Mouse (Mus musculus) liver, adult 2 months (tissue): ENCODE measurements around the gene Adamts17. TPM values are rescaled to one million over a fixed set of nuclear protein-coding genes. Genes with fewer than 3 reads are reported as not detected.

Experiments used
- DNase-seq: peaks from one replicate; pipeline ENCODE4 v3.0.0-alpha.2; 2011; ENCODE audit warnings: low read depth, low spot score; ENCODE audit errors: extremely low read depth
- H3K27ac ChIP-seq: fragments of 200-500 bp; replicated peaks from 2 replicates; pipeline ENCODE4 v1.5.1; 2012; ENCODE audit warnings: low read depth, mild to moderate bottlenecking, control low read depth, inconsistent platforms, low read length; ENCODE audit not compliant: insufficient read depth
- H3K27me3 ChIP-seq: fragments of 200-500 bp; 2 replicates; pipeline ENCODE4 v1.6.1; 2012; ENCODE audit warnings: mild to moderate bottlenecking, moderate library complexity, low read length, inconsistent platforms; ENCODE audit not compliant: control insufficient read depth, insufficient read depth
- H3K36me3 ChIP-seq: fragments of 200-500 bp; 2 replicates; pipeline ENCODE4 v1.6.1; 2012; ENCODE audit warnings: low read length, inconsistent platforms; ENCODE audit not compliant: control insufficient read depth, insufficient read depth
- H3K4me1 ChIP-seq: fragments of 200-500 bp; 2 replicates; pipeline ENCODE4 v1.6.1; 2011; ENCODE audit warnings: low read length; ENCODE audit not compliant: control insufficient read depth, insufficient read depth
- H3K4me3 ChIP-seq: fragments of 200-500 bp; 2 replicates; pipeline ENCODE4 v1.5.1; 2011; ENCODE audit warnings: low read depth, mild to moderate bottlenecking, control low read depth, low read length, moderate library complexity; ENCODE audit not compliant: insufficient read depth
- H3K79me2 ChIP-seq: fragments of 200-500 bp; 2 replicates; pipeline ENCODE4 v1.6.1; 2012; ENCODE audit warnings: inconsistent platforms, mild to moderate bottlenecking, low read length, moderate library complexity; ENCODE audit not compliant: control insufficient read depth, insufficient read depth
- H3K9ac ChIP-seq: fragments of 200-500 bp; 2 replicates; pipeline ENCODE4 v1.6.1; 2012; ENCODE audit warnings: low read depth, mild to moderate bottlenecking, control low read depth, inconsistent platforms, low read length
- CTCF ChIP-seq: fragments of 200-500 bp; IDR thresholded peaks from 2 replicates; pipeline ENCODE4 v1.5.1; 2011; ENCODE audit warnings: low read depth, low read length, control low read depth
- POLR2A ChIP-seq: fragments of 200-500 bp; IDR thresholded peaks from 2 replicates; pipeline ENCODE4 v1.6.1; 2011; ENCODE audit warnings: low read length, control low read depth; ENCODE audit not compliant: insufficient read depth; ENCODE audit errors: extremely low read depth
- WGBS: fragments of 180-500 bp; shearing (Covaris S2); methylation state at CpG from one replicate; pipeline ENCODE4 v1.1.7; 2018; 5-methylcytosine and 5-hydroxymethylcytosine counted together
- polyA plus RNA-seq: library from polyadenylated mRNA; depleted of rRNA; stranded (reverse); fragments of >200 nt; gene quantifications from 2 replicates; pipeline ENCODE4 v1.2.3, GENCODE M21; 2012
- total RNA-seq: library from RNA; depleted of rRNA; stranded (reverse); fragments of >200 nt; gene quantifications from 2 replicates; pipeline ENCODE4 v1.2.3, GENCODE M21; 2014

Adamts17 gene
- total and polyA plus RNA-seq, 2 experiments: 0.09 to 0.17 TPM

DNA sequence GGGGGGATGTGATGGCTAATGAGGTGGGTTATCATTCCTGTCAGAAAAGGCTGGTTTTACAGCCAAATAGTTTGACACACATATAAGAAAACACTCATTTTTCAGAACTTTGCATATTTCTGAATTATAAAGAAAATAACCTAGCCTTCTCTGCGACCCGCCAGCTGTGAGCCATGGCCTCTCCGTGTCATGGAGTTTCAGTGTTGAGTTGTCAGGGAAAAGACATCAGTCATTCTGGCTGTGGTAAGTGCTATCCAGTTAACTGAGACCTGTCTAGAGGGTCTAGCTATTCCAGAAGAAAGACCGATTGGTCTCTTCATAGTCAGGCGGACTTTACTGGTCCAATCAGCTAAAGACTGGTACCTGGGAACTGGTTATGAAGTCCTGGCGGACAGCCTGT, 205.7 kb downstream of the Adamts17 start:
- WGBS: 98% methylated on average over 6 of the region's 6 CpGs
- TF ChIP-seq CTCF (no peak), POLR2A (no peak)

DNA sequence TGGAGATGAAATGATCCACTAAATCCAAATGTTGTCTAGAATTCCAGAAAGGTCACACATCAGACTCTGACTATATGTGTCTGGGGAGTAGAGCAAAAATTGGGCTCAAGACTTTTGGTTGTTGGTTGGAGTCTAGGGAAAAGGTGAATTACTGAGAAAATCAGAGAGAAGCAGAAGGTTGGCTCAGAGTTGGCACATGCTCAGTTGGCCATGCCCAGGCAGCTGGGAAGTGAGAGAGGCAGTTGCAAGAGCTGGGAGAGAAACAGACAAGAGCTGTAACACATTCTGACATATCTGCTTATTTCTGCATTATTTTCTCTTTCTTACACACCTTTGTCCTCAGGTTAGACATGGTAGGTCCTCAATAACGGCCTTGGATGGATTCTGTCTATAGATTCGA, 209.7 kb downstream of the Adamts17 start:
- WGBS: 88% methylated on average over 2 of the region's 2 CpGs

More for the DNA sequence above, 205.7 kb downstream of the Adamts17 start:
- Histone ChIP-seq H3K36me3 (no peaks in the 10 kb centered on the region), H3K4me1 (no peaks in the 10 kb centered on the region), H3K27me3 (no peaks in the 10 kb centered on the region), H3K4me3 (no peak overlapping the region), H3K27ac (no peak overlapping the region), H3K79me2 (no peaks in the 10 kb centered on the region), H3K9ac (no peak overlapping the region)
- no peak for DNase-seq

DNA sequence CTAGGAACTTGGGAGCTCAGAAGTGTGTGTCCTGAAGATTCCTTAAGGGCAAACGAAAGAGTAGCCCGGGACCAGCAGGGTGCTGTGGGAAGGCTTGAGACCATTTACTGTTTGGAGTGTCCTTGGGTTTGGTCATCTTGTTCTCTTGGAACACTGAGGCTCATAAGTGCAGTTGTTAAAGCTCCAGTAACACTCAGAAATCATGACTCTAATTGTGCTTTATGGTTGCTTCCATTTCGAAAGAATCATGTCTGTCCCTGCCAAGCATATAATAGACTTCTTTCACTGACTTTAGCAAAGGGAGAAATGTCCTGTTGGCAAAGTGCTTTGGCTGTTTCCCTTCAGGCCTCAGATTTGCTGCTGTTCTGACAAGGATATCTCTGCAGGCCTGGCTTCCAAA, 210.9 kb downstream of the Adamts17 start:
- no peak for TF ChIP-seq POLR2A
- TF ChIP-seq CTCF: no peak
- Histone ChIP-seq H3K4me1 (no peaks in the 10 kb centered on the region), H3K4me3 (no peak overlapping the region), H3K36me3 (no peaks in the 10 kb centered on the region), H3K79me2 (no peaks in the 10 kb centered on the region), H3K27ac (no peak overlapping the region), H3K9ac (no peak overlapping the region), H3K27me3 (no peaks in the 10 kb centered on the region)
- no peak for DNase-seq
- WGBS: 89% methylated on average over 3 of the region's 3 CpGs

More for the DNA sequence above, 209.7 kb downstream of the Adamts17 start:
- DNase-seq: no peak
- H3K27me3 ChIP-seq: no peaks in the 10 kb centered on the region
- H3K79me2 ChIP-seq: no peaks in the 10 kb centered on the region
- H3K36me3 ChIP-seq: no peaks in the 10 kb centered on the region
- no peak overlapping the region for H3K27ac ChIP-seq
- H3K9ac ChIP-seq: no peak overlapping the region
- no peak overlapping the region for H3K4me3 ChIP-seq
- no peaks in the 10 kb centered on the region for H3K4me1 ChIP-seq
- TF ChIP-seq CTCF (no peak), POLR2A (no peak)

DNA sequence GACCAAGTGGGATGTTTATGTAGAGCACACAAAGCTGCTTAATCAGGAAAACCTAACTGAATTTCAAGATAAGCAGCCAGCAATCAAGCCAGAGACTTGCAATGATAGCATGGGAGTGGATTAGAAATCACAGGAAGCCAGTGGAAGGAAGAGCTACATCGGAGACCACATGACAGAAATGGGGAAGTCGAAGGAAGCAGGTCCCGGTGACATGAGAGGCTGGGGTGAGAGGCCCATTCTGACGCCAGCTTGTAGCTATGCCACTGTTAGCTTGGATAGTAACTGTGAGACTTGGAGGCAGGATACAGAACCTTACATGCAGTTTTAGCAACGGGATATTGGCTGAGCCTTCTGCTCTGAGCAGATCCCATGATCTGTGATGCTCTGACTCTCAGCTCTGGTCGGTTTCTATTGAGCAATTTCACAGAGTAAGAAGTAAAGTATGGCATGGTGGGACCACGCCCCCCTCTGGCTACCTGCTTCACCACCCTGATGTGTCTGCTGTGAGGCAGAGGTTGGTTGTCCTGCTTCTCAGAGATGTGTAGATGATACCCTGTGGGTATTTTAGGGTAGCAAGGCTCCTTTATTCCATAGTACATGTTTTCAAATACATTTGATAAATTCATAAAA, 211.7 kb downstream of the Adamts17 start:
- Histone ChIP-seq H3K4me1 (no peaks in the 10 kb centered on the region), H3K4me3 (no peak overlapping the region), H3K27me3 (no peaks in the 10 kb centered on the region), H3K36me3 (no peaks in the 10 kb centered on the region), H3K9ac (no peak overlapping the region), H3K27ac (no peak overlapping the region), H3K79me2 (no peaks in the 10 kb centered on the region)
- TF ChIP-seq CTCF: no peak
- TF ChIP-seq POLR2A: no peak
- 59% methylated on average over 7 of the region's 7 CpGs for WGBS
- DNase-seq: no peak

DNA sequence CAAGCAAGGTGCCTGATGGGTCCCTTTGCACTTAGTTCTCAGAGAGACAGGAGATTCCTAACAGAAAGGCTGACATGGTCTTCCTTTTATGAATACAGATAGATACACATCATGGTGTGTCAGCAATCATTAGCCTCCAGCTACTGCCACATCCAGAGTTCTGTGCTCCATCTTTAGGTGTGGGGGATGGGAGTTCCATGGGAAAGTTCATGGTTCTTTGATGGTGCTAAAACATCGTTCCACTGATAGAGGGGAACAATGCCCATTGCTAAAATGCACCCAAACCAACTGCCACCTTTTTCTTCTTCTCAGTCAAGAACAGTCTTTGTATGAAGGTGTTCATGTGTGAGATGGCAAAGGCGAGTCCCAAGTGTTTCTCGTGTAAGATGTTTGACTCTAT, 215.3 kb downstream of the Adamts17 start:
- no peak for TF ChIP-seq POLR2A
- no peak for TF ChIP-seq CTCF
- 97% methylated on average over 3 of the region's 3 CpGs for WGBS
- no peaks in the 10 kb centered on the region for H3K27me3 ChIP-seq
- no peaks in the 10 kb centered on the region for H3K4me1 ChIP-seq
- no peaks in the 10 kb centered on the region for H3K36me3 ChIP-seq
- H3K79me2 ChIP-seq: no peaks in the 10 kb centered on the region
- H3K9ac ChIP-seq: no peak overlapping the region
- no peak overlapping the region for H3K27ac ChIP-seq
- no peak overlapping the region for H3K4me3 ChIP-seq
- DNase-seq: no peak

DNA sequence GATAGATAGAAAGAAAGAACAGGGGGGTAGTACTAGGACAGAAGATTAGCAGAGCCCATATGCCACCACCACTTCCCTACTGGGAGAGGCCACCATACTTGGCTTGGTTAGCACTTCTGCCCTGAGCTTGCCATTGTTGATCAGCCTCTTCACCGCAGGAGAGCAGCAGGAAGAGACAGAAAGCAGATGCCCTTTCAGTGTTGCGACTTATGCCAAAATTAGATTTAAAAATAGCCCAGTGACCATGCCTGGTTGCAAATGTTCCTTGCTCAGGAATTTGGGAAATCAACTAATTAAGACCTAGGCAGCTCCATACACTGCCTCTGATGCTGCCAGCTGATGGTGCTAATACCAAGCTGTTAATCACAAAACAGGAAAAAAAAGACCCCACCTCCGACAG, 216.0 kb downstream of the Adamts17 start:
- Histone ChIP-seq H3K4me3 (no peak overlapping the region), H3K4me1 (no peaks in the 10 kb centered on the region), H3K79me2 (no peaks in the 10 kb centered on the region), H3K27me3 (no peaks in the 10 kb centered on the region), H3K9ac (no peak overlapping the region), H3K27ac (no peak overlapping the region), H3K36me3 (no peaks in the 10 kb centered on the region)
- no peak for DNase-seq
- TF ChIP-seq POLR2A (no peak), CTCF (no peak)
- WGBS: 74% methylated on average over 3 of the region's 3 CpGs
